ENCODE assay signal across 25 mouse cellular contexts in the genomic region with DNA sequence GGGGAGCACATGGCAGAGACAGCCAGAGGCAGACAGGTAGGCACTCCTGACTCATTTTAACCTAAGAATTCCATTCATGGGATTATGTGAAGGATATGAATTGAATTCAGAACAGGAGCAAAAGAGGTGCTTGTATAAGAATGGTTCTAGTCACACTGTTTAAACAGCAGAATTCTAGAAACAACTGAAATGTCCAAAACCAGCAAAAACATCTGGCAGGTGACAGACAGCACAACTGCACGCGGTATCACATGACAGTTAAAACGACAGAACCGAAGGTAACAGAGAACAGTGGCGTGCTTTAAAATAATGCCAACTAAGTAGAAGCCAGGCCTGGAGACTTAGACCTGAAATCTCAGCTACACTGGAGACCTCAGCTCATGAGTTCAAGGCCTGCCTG.
"Had no signal": no experiment of that assay in that cellular context is flagged by ENCODE, and none has a peak within 500 bp of the region (broad histone marks: within the 10 kb centered on the region; RNA-seq: fewer than 3 reads in every experiment).

No protein-coding gene starts in this region.

- ATAC-seq: forebrain, postnatal 0 days; hindbrain, postnatal 0 days; inflammation-experienced regulatory T-cells, adult 6 months; intestine, embryonic 15.5 days had no signal

- H3K9me3 ChIP-seq: heart, embryonic 10.5 days; heart, embryonic 12.5 days; hindbrain, embryonic 10.5 days; hindbrain, embryonic 13.5 days; hindbrain, embryonic 15.5 days; intestine, embryonic 15.5 days; limb, embryonic 13.5 days; liver, embryonic 13.5 days; liver, embryonic 15.5 days had no signal

- H3K27ac ChIP-seq: hindbrain, embryonic 10.5 days; hindbrain, embryonic 13.5 days; hindbrain, embryonic 15.5 days; hindbrain, postnatal 0 days; intestine, embryonic 15.5 days; left cerebral cortex, adult 2 months; limb, embryonic 13.5 days; liver, embryonic 13.5 days; liver, embryonic 15.5 days had no signal

- DNase-seq: forebrain, postnatal 0 days; gastrocnemius, postnatal 10 days; gastrocnemius, postnatal 25 days; heart, adult 18-20 months; heart, postnatal 10 days; heart, postnatal 4 days; kidney, adult 18-20 months; kidney, adult 8-10 months; kidney, postnatal 10 days; kidney, postnatal 25 days; kidney, postnatal 4 days; liver; liver, embryonic 13.5 days had no signal

- H3K36me3 ChIP-seq: hindbrain, embryonic 13.5 days; hindbrain, embryonic 15.5 days; intestine, embryonic 15.5 days; limb, embryonic 13.5 days; liver, embryonic 13.5 days; liver, embryonic 15.5 days had no signal

- H3K27me3 ChIP-seq: heart, embryonic 12.5 days; hindbrain, embryonic 13.5 days; hindbrain, embryonic 15.5 days; intestine, embryonic 15.5 days; limb, embryonic 13.5 days; liver, embryonic 13.5 days; liver, embryonic 15.5 days had no signal

- H3K4me3 ChIP-seq: heart, embryonic 10.5 days; heart, embryonic 12.5 days; hindbrain, embryonic 10.5 days; hindbrain, embryonic 13.5 days; hindbrain, embryonic 15.5 days; intestine, embryonic 15.5 days; left cerebral cortex, adult 2 months; limb, embryonic 13.5 days; liver, embryonic 13.5 days; liver, embryonic 15.5 days had no signal

- H3K9ac ChIP-seq: forebrain, postnatal 0 days; hindbrain, embryonic 13.5 days; hindbrain, embryonic 15.5 days; intestine, embryonic 15.5 days; limb, embryonic 13.5 days; liver, embryonic 13.5 days; liver, embryonic 15.5 days had no signal

- H3K4me2 ChIP-seq: heart, embryonic 12.5 days; hindbrain, embryonic 13.5 days; hindbrain, embryonic 15.5 days; intestine, embryonic 15.5 days; limb, embryonic 13.5 days; liver, embryonic 11.5 days; liver, embryonic 13.5 days; liver, embryonic 15.5 days had no signal
